Mouse (Mus musculus) 3T3-L1 (cell line): ENCODE measurements at regions not wholly inside any gene's neighbourhood (a gene's known extent, or its start where the extent isn't known, plus 50 kb on each side); places are given as distances from the start of the nearest gene placed in this dataset.

Experiments used
- DNase-seq: peaks from one replicate; pipeline ENCODE4 v3.0.0-alpha.2; 2015; ENCODE audit warnings: low read depth, low spot score

- DNase-seq, result peak; percentile 37
Measured at GRCm38 (mm10) chr13:28651810-28652209, 301.7 kb downstream of the Sox4 start.

- no peak for DNase-seq
Measured at GRCm38 (mm10) chr13:28645881-28646280, 307.6 kb downstream of the Sox4 start.

GRCm38 (mm10) chr13:28644846-28645574 is 308.5 kb downstream of the Sox4 start:
- DNase-seq, result no peak

- no peak for DNase-seq
Measured at GRCm38 (mm10) chr13:28640826-28641225, 312.7 kb downstream of the Sox4 start.

GRCm38 (mm10) chr13:28635230-28635950 is 318.1 kb downstream of the Sox4 start:
- no peak for DNase-seq

- DNase-seq, result peak; percentile 49
Measured at GRCm38 (mm10) chr13:28633541-28634041, 319.9 kb downstream of the Sox4 start.

GRCm38 (mm10) chr13:28629431-28630331 is 323.8 kb downstream of the Sox4 start:
- peak; percentile 67 for DNase-seq

GRCm38 (mm10) chr13:28628751-28629150 is 324.8 kb downstream of the Sox4 start:
- DNase-seq, result no peak

- no peak for DNase-seq
Measured at GRCm38 (mm10) chr13:28618961-28619360, 334.6 kb downstream of the Sox4 start.

- no peak for DNase-seq
Measured at GRCm38 (mm10) chr13:28617503-28617902, 336.0 kb downstream of the Sox4 start.

- DNase-seq, result no peak
Measured at GRCm38 (mm10) chr13:28616645-28617381, 336.7 kb downstream of the Sox4 start.

- peak; percentile 27 for DNase-seq
Measured at GRCm38 (mm10) chr13:28607551-28608114, 345.9 kb downstream of the Sox4 start.

- DNase-seq, result no peak
Measured at GRCm38 (mm10) chr13:28606651-28607050, 346.9 kb downstream of the Sox4 start.

- DNase-seq, result no peak
Measured at GRCm38 (mm10) chr13:28605833-28606232, 347.7 kb downstream of the Sox4 start.

- peak; percentile 59 for DNase-seq
Measured at GRCm38 (mm10) chr13:28604016-28604415, 346.7 kb downstream of the Gm11361 start.

GRCm38 (mm10) chr13:28600792-28601191 is 343.5 kb downstream of the Gm11361 start:
- DNase-seq, result no peak

- DNase-seq, result no peak
Measured at GRCm38 (mm10) chr13:28596367-28596766, 339.0 kb downstream of the Gm11361 start.

GRCm38 (mm10) chr13:28592176-28592575 is 334.8 kb downstream of the Gm11361 start:
- peak; percentile 46 for DNase-seq

GRCm38 (mm10) chr13:28587977-28588376 is 330.6 kb downstream of the Gm11361 start:
- DNase-seq, result no peak

- DNase-seq, result no peak
Measured at GRCm38 (mm10) chr13:28586693-28587092, 329.4 kb downstream of the Gm11361 start.

- DNase-seq, result no peak
Measured at GRCm38 (mm10) chr13:28586140-28586539, 328.8 kb downstream of the Gm11361 start.
